Mouse (Mus musculus) stomach, embryonic 16.5 days (tissue): Measurements from ENCODE around the gene Cox6b2. TPM values are rescaled to one million over a fixed set of nuclear protein-coding genes. Genes with fewer than 3 reads are reported as not detected.

ENCODE experiments used
- ATAC-seq: fragments of 200-750 bp; cut with Nextera tagmentation; 2 replicates; pipeline ENCODE4 v1.8.0; 2017; ENCODE audit warnings: moderate number of reproducible peaks, moderate TSS enrichment; ENCODE audit not compliant: insufficient read depth, low FRiP score
- H3K27ac ChIP-seq: fragments of 300-500 bp; sonication (generic); 2 replicates; pipeline ENCODE4 v1.5.1; 2014; ENCODE audit warnings: low read length
- H3K27me3 ChIP-seq: fragments of 300-500 bp; sonication (generic); 2 replicates; pipeline ENCODE4 v1.6.1; 2014; ENCODE audit warnings: low read length, control low read depth, mixed read lengths; ENCODE audit not compliant: control insufficient read depth, insufficient read depth
- H3K36me3 ChIP-seq: fragments of 300-500 bp; sonication (generic); 2 replicates; pipeline ENCODE4 v1.6.1; 2014; ENCODE audit warnings: low read length; ENCODE audit not compliant: control insufficient read depth, insufficient read depth
- H3K4me1 ChIP-seq: fragments of 300-500 bp; sonication (generic); 2 replicates; pipeline ENCODE4 v1.6.1; 2014; ENCODE audit warnings: low read length, control low read depth, mixed read lengths; ENCODE audit not compliant: control insufficient read depth, insufficient read depth
- H3K4me2 ChIP-seq: fragments of 300-500 bp; sonication (generic); 2 replicates; pipeline ENCODE4 v1.6.1; 2014; ENCODE audit warnings: low read depth, low read length, mixed read lengths
- H3K4me3 ChIP-seq: fragments of 300-500 bp; sonication (generic); replicated peaks from 2 replicates; pipeline ENCODE4 v1.5.1; 2014; ENCODE audit warnings: mild to moderate bottlenecking, low read length
- H3K9ac ChIP-seq: fragments of 300-500 bp; sonication (generic); 2 replicates; pipeline ENCODE4 v1.6.1; 2014; ENCODE audit warnings: low read length
- H3K9me3 ChIP-seq: fragments of 300-500 bp; sonication (generic); replicated peaks from 2 replicates; pipeline ENCODE4 v1.6.1; 2016; ENCODE audit warnings: low read length, control low read depth; ENCODE audit not compliant: control insufficient read depth
- WGBS: fragments of 180-500 bp; shearing (Covaris S2); extraction: QIAGEN DNeasy Blood & Tissue Kit; methylation state at CpG from one replicate; pipeline ENCODE4 v1.1.7; 2014; 5-methylcytosine and 5-hydroxymethylcytosine counted together
- polyA plus RNA-seq: library from polyadenylated mRNA; unstranded; fragments of >200 nt; fragmentation: Nextera tagmentation; extraction: Ambion mirVana; gene quantifications from 2 replicates; pipeline ENCODE4 v1.2.1, GENCODE M21; 2015

Gene Cox6b2
- polyA plus RNA-seq, 1 experiment from 2014 or later = 70.0 TPM

- Histone ChIP-seq H3K4me2 (no peak overlapping the region), H3K27ac (no peak overlapping the region), H3K4me1 (no peaks in the 10 kb centered on the region), H3K4me3 (no peak overlapping the region), H3K9me3 (no peaks in the 10 kb centered on the region), H3K9ac (no peak overlapping the region), H3K27me3 (no peaks in the 10 kb centered on the region), H3K36me3 (no peaks in the 10 kb centered on the region)
- 80% methylated on average over 5 of the region's 5 CpGs for WGBS
- no peak for ATAC-seq
Observed at GRCm38 (mm10) chr7:4731090-4731489, 21.8 kb downstream of the Cox6b2 start.

- Histone ChIP-seq H3K4me2 (peak within 1 kb of the TSS; percentile 68), H3K4me3 (peak within 1 kb of the TSS; percentile 48), H3K27ac (peak within 1 kb of the TSS; percentile 62)
Observed at GRCm38 (mm10) chr7:4725169-4725568, 27.7 kb downstream of the Cox6b2 start, which contains the start of gene Tmem150b. Tmem150b (minus strand) TSS chr7:4725249.

GRCm38 (mm10) chr7:4724359-4724758 is 28.5 kb downstream of the Cox6b2 start:
- Histone ChIP-seq H3K4me1 (peaks cover 4% of the 10 kb centered on the region; the same call in 1 of the 2 replicates), H3K9me3 (no peaks in the 10 kb centered on the region), H3K27ac (peak overlapping the region; percentile 62), H3K9ac (0 out of 2 replicates have a peak overlapping the region, but pooled peaks have one; percentile 59), H3K4me2 (peak overlapping the region; percentile 68; the same call in 1 of the 2 replicates), H3K36me3 (no peaks in the 10 kb centered on the region), H3K27me3 (no peaks in the 10 kb centered on the region), H3K4me3 (peak overlapping the region; percentile 48; the same call in 1 of the 2 replicates)
- peak; percentile 41; the same call in 1 of the 2 replicates for ATAC-seq
- WGBS = 25% methylated on average over 3 of the region's 3 CpGs

More at GRCm38 (mm10) chr7:4725169-4725568, 27.7 kb downstream of the Cox6b2 start, which contains the start of gene Tmem150b:
- no peaks in the 10 kb centered on the region for H3K9me3 ChIP-seq
- ATAC-seq = peak; percentile 57; the same call in 1 of the 2 replicates
- 55% methylated on average over 7 of the region's 7 CpGs for WGBS
- no peaks in the 10 kb centered on the region for H3K36me3 ChIP-seq
- peak within 1 kb of the TSS; percentile 59 for H3K9ac ChIP-seq
- peaks cover 4% of the 10 kb centered on the region; the same call in 1 of the 2 replicates for H3K4me1 ChIP-seq
- no peaks in the 10 kb centered on the region for H3K27me3 ChIP-seq

- Histone ChIP-seq H3K36me3 (no peaks in the 10 kb centered on the region), H3K4me3 (peak overlapping the region; percentile 48), H3K9ac (peak overlapping the region; percentile 59), H3K4me2 (peak overlapping the region; percentile 68), H3K9me3 (no peaks in the 10 kb centered on the region), H3K27me3 (no peaks in the 10 kb centered on the region), H3K27ac (peak overlapping the region; percentile 62), H3K4me1 (peaks cover 4% of the 10 kb centered on the region; the same call in 1 of the 2 replicates)
- WGBS = 36% methylated on average over 12 of the region's 12 CpGs
- no peak for ATAC-seq
Observed at GRCm38 (mm10) chr7:4723508-4723907, 29.4 kb downstream of the Cox6b2 start.

GRCm38 (mm10) chr7:4719276-4719675 is 33.6 kb downstream of the Cox6b2 start:
- WGBS = 83% methylated on average over 3 of the region's 3 CpGs
- no peaks in the 10 kb centered on the region for H3K27me3 ChIP-seq

GRCm38 (mm10) chr7:4716955-4717354 is 35.9 kb downstream of the Cox6b2 start:
- no peak overlapping the region for H3K27ac ChIP-seq
- H3K27me3 ChIP-seq = no peaks in the 10 kb centered on the region
- no peak overlapping the region for H3K4me2 ChIP-seq
- WGBS = 65% methylated on average over 6 of the region's 6 CpGs
- no peak for ATAC-seq
- H3K4me1 ChIP-seq = no peaks in the 10 kb centered on the region
- no peak overlapping the region for H3K4me3 ChIP-seq
- peaks cover 6% of the 10 kb centered on the region; the same call in 1 of the 2 replicates for H3K36me3 ChIP-seq
- no peaks in the 10 kb centered on the region for H3K9me3 ChIP-seq
- no peak overlapping the region for H3K9ac ChIP-seq

More at GRCm38 (mm10) chr7:4719276-4719675, 33.6 kb downstream of the Cox6b2 start:
- no peak for ATAC-seq
- Histone ChIP-seq H3K4me1 (0 out of 2 replicates have a peak, but pooled peaks cover 4% of the 10 kb centered on the region), H3K4me2 (no peak overlapping the region), H3K27ac (no peak overlapping the region), H3K9ac (no peak overlapping the region), H3K9me3 (no peaks in the 10 kb centered on the region), H3K36me3 (no peaks in the 10 kb centered on the region), H3K4me3 (no peak overlapping the region)

- Histone ChIP-seq H3K36me3 (peaks cover 8% of the 10 kb centered on the region), H3K4me2 (no peak overlapping the region), H3K9ac (no peak overlapping the region), H3K4me3 (no peak overlapping the region), H3K27me3 (no peaks in the 10 kb centered on the region), H3K9me3 (no peaks in the 10 kb centered on the region), H3K4me1 (no peaks in the 10 kb centered on the region), H3K27ac (no peak overlapping the region)
- ATAC-seq = no peak
- WGBS = 75% methylated on average over 3 of the region's 3 CpGs
Observed at GRCm38 (mm10) chr7:4712594-4712993, 40.3 kb downstream of the Cox6b2 start.

GRCm38 (mm10) chr7:4705098-4705497 is 47.8 kb downstream of the Cox6b2 start:
- no peak overlapping the region for H3K27ac ChIP-seq
- H3K9me3 ChIP-seq = no peaks in the 10 kb centered on the region
- no peak overlapping the region for H3K4me3 ChIP-seq
- peaks cover 3% of the 10 kb centered on the region; the same call in 1 of the 2 replicates for H3K36me3 ChIP-seq
- H3K27me3 ChIP-seq = no peaks in the 10 kb centered on the region
- H3K4me1 ChIP-seq = no peaks in the 10 kb centered on the region
- H3K9ac ChIP-seq = no peak overlapping the region
- no peak overlapping the region for H3K4me2 ChIP-seq
- 49% methylated on average over 18 of the region's 18 CpGs for WGBS
- no peak for ATAC-seq

- H3K9ac ChIP-seq = no peak overlapping the region
- no peak overlapping the region for H3K4me3 ChIP-seq
- no peaks in the 10 kb centered on the region for H3K27me3 ChIP-seq
- ATAC-seq = no peak
- 86% methylated on average over 7 of the region's 7 CpGs for WGBS
- H3K36me3 ChIP-seq = peaks cover 3% of the 10 kb centered on the region; the same call in 1 of the 2 replicates
- H3K4me1 ChIP-seq = no peaks in the 10 kb centered on the region
- no peak overlapping the region for H3K4me2 ChIP-seq
- no peaks in the 10 kb centered on the region for H3K9me3 ChIP-seq
- no peak overlapping the region for H3K27ac ChIP-seq
Observed at GRCm38 (mm10) chr7:4703195-4703594, 49.7 kb downstream of the Cox6b2 start.
